Mouse (Mus musculus): ENCODE results near the gene Tiparp. TPM values are rescaled to one million over a fixed set of nuclear protein-coding genes. Genes with fewer than 3 reads are reported as not detected.
A peak's percentile ranks its signal among the peaks of the same experiment; 100 is the strongest.

The Tiparp gene
- 5.2 TPM for polyA plus RNA-seq (2012; fragmentation: generic; extraction: Trizol)

GRCm38 (mm10) chr3:65527691-65528601 is at the start of gene Tiparp:
Gene Tiparp (plus strand): TSS chr3:65528410.
- Histone ChIP-seq H3K4me3 (peak within 1 kb of the TSS; percentile 68), H3K36me3 (ENCODE audit: control insufficient read depth, insufficient read depth) (peaks cover 7% of the 10 kb centered on the region), H3K79me2 (ENCODE audit: control insufficient read depth, insufficient read depth) (peaks cover 38% of the 10 kb centered on the region), H3ac (ENCODE audit: control insufficient read depth, insufficient read length) (peak within 1 kb of the TSS; percentile 76), H3K4me2 (ENCODE audit: low read depth) (peak within 1 kb of the TSS; percentile 94), H3K27me3 (ENCODE audit: control insufficient read depth, insufficient read depth, insufficient read length) (no peaks in the 10 kb centered on the region)
- TF ChIP-seq MAX (IDR thresholded peaks at IDR 0.05; ENCODE audit: low read depth) = no peak
- no peak for TF ChIP-seq E2F4 (IDR thresholded peaks at IDR 0.05; ENCODE audit: insufficient read depth)
- no peak for TF ChIP-seq TCF3 (IDR thresholded peaks at IDR 0.05; ENCODE audit: insufficient read length, low read depth)
- no peak for TF ChIP-seq SRF (IDR thresholded peaks at IDR 0.05; ENCODE audit: control insufficient read depth, insufficient read length, low read depth)
- TF ChIP-seq POLR2A (IDR thresholded peaks at IDR 0.05; ENCODE audit: insufficient read length, low read depth) = peak; percentile 92
- TF ChIP-seq TCF12 (IDR thresholded peaks at IDR 0.05; ENCODE audit: insufficient read depth, poor library complexity, severe bottlenecking) = no peak
- TF ChIP-seq MYOG (IDR thresholded peaks at IDR 0.05; ENCODE audit: control insufficient read depth in 1 of 3, insufficient read depth in 1 of 3, insufficient read length in 2 of 3, low read depth in 2 of 3) = peak in 2 of 3 experiments; percentile 50 to 59
- TF ChIP-seq USF1 (IDR thresholded peaks at IDR 0.05; ENCODE audit: low read depth) = no peak
- peak in 2 of 3 experiments; percentile 22 to 55 for TF ChIP-seq MYOD1 (IDR thresholded peaks at IDR 0.05; ENCODE audit: control insufficient read depth in 1 of 3, insufficient read length in 2 of 3, low read depth in 2 of 3)
- TF ChIP-seq CEBPB (IDR thresholded peaks at IDR 0.05; ENCODE audit: insufficient read depth, poor library complexity, severe bottlenecking) = no peak
- peak; percentile 59 for TF ChIP-seq REST (IDR thresholded peaks at IDR 0.05; ENCODE audit: insufficient read depth, insufficient read length)
- TF ChIP-seq POLR2AphosphoS2 (IDR thresholded peaks at IDR 0.05; ENCODE audit: insufficient read length, low read depth) = peak; percentile 95

- TF ChIP-seq TCF3 (IDR thresholded peaks at IDR 0.05; ENCODE audit: insufficient read length, low read depth) (peak; percentile 8), USF1 (IDR thresholded peaks at IDR 0.05; ENCODE audit: low read depth) (no peak), MAX (IDR thresholded peaks at IDR 0.05; ENCODE audit: low read depth) (no peak), REST (IDR thresholded peaks at IDR 0.05; ENCODE audit: insufficient read depth, insufficient read length) (no peak), TCF12 (IDR thresholded peaks at IDR 0.05; ENCODE audit: insufficient read depth, poor library complexity, severe bottlenecking) (peak; percentile 47), SRF (IDR thresholded peaks at IDR 0.05; ENCODE audit: control insufficient read depth, insufficient read length, low read depth) (no peak), MYOG (IDR thresholded peaks at IDR 0.05; ENCODE audit: control insufficient read depth in 1 of 3, insufficient read depth in 1 of 3, insufficient read length in 2 of 3, low read depth in 2 of 3) (peak in 2 of 3 experiments; percentile 55 to 63), CEBPB (IDR thresholded peaks at IDR 0.05; ENCODE audit: insufficient read depth, poor library complexity, severe bottlenecking) (no peak), MYOD1 (IDR thresholded peaks at IDR 0.05; ENCODE audit: control insufficient read depth in 1 of 3, insufficient read length in 2 of 3, low read depth in 2 of 3) (peak; percentile 4 to 75 (median 66)), E2F4 (IDR thresholded peaks at IDR 0.05; ENCODE audit: insufficient read depth) (no peak)
- no peak overlapping the region for H3ac ChIP-seq (ENCODE audit: control insufficient read depth, insufficient read length)
- no peaks in the 10 kb centered on the region for H3K36me3 ChIP-seq (ENCODE audit: control insufficient read depth, insufficient read depth)
- no peaks in the 10 kb centered on the region for H3K27me3 ChIP-seq (ENCODE audit: control insufficient read depth, insufficient read depth, insufficient read length)
- no peak overlapping the region for H3K4me2 ChIP-seq (ENCODE audit: low read depth)
- H3K4me3 ChIP-seq = no peak overlapping the region
- H3K79me2 ChIP-seq (ENCODE audit: control insufficient read depth, insufficient read depth) = no peaks in the 10 kb centered on the region
Observed at GRCm38 (mm10) chr3:65480676-65481075, 47.5 kb upstream of the Tiparp start.

GRCm38 (mm10) chr3:65482266-65482665 is 45.9 kb upstream of the Tiparp start:
- no peaks in the 10 kb centered on the region for H3K36me3 ChIP-seq (ENCODE audit: control insufficient read depth, insufficient read depth)
- no peaks in the 10 kb centered on the region for H3K79me2 ChIP-seq (ENCODE audit: control insufficient read depth, insufficient read depth)
- no peaks in the 10 kb centered on the region for H3K27me3 ChIP-seq (ENCODE audit: control insufficient read depth, insufficient read depth, insufficient read length)
- H3K4me3 ChIP-seq = no peak overlapping the region
- TF ChIP-seq USF1 (IDR thresholded peaks at IDR 0.05; ENCODE audit: low read depth) (no peak), POLR2A (IDR thresholded peaks at IDR 0.05; ENCODE audit: insufficient read length, low read depth) (no peak), TCF12 (IDR thresholded peaks at IDR 0.05; ENCODE audit: insufficient read depth, poor library complexity, severe bottlenecking) (no peak), MYOG (IDR thresholded peaks at IDR 0.05; ENCODE audit: control insufficient read depth in 1 of 3, insufficient read depth in 1 of 3, insufficient read length in 2 of 3, low read depth in 2 of 3) (no peak), MAX (IDR thresholded peaks at IDR 0.05; ENCODE audit: low read depth) (no peak), E2F4 (IDR thresholded peaks at IDR 0.05; ENCODE audit: insufficient read depth) (no peak), REST (IDR thresholded peaks at IDR 0.05; ENCODE audit: insufficient read depth, insufficient read length) (no peak), TCF3 (IDR thresholded peaks at IDR 0.05; ENCODE audit: insufficient read length, low read depth) (no peak), SRF (IDR thresholded peaks at IDR 0.05; ENCODE audit: control insufficient read depth, insufficient read length, low read depth) (no peak), CEBPB (IDR thresholded peaks at IDR 0.05; ENCODE audit: insufficient read depth, poor library complexity, severe bottlenecking) (no peak), POLR2AphosphoS2 (IDR thresholded peaks at IDR 0.05; ENCODE audit: insufficient read length, low read depth) (no peak), MYOD1 (IDR thresholded peaks at IDR 0.05; ENCODE audit: control insufficient read depth in 1 of 3, insufficient read length in 2 of 3, low read depth in 2 of 3) (no peak)
- peak overlapping the region; percentile 48 for H3K4me2 ChIP-seq (ENCODE audit: low read depth)
- H3ac ChIP-seq (ENCODE audit: control insufficient read depth, insufficient read length) = no peak overlapping the region

GRCm38 (mm10) chr3:65482698-65483407 is 45.4 kb upstream of the Tiparp start:
- Histone ChIP-seq H3K4me3 (no peak overlapping the region), H3K4me2 (ENCODE audit: low read depth) (peak overlapping the region; percentile 48), H3K36me3 (ENCODE audit: control insufficient read depth, insufficient read depth) (no peaks in the 10 kb centered on the region), H3K27me3 (ENCODE audit: control insufficient read depth, insufficient read depth, insufficient read length) (no peaks in the 10 kb centered on the region), H3K79me2 (ENCODE audit: control insufficient read depth, insufficient read depth) (no peaks in the 10 kb centered on the region), H3ac (ENCODE audit: control insufficient read depth, insufficient read length) (no peak overlapping the region)
- TF ChIP-seq POLR2AphosphoS2 (IDR thresholded peaks at IDR 0.05; ENCODE audit: insufficient read length, low read depth) = no peak
- TF ChIP-seq MYOG (IDR thresholded peaks at IDR 0.05; ENCODE audit: control insufficient read depth in 1 of 3, insufficient read depth in 1 of 3, insufficient read length in 2 of 3, low read depth in 2 of 3) = no peak
- no peak for TF ChIP-seq MAX (IDR thresholded peaks at IDR 0.05; ENCODE audit: low read depth)
- TF ChIP-seq SRF (IDR thresholded peaks at IDR 0.05; ENCODE audit: control insufficient read depth, insufficient read length, low read depth) = no peak
- TF ChIP-seq USF1 (IDR thresholded peaks at IDR 0.05; ENCODE audit: low read depth) = no peak
- TF ChIP-seq E2F4 (IDR thresholded peaks at IDR 0.05; ENCODE audit: insufficient read depth) = no peak
- no peak for TF ChIP-seq TCF12 (IDR thresholded peaks at IDR 0.05; ENCODE audit: insufficient read depth, poor library complexity, severe bottlenecking)
- TF ChIP-seq MYOD1 (IDR thresholded peaks at IDR 0.05; ENCODE audit: control insufficient read depth in 1 of 3, insufficient read length in 2 of 3, low read depth in 2 of 3) = peak in 1 of 3 experiments; percentile 66

Data from myocyte (in vitro differentiated cells).